Mouse (Mus musculus) hindbrain, embryonic 16.5 days (tissue): ENCODE results near the gene Omt2a. TPM values are rescaled to one million over a fixed set of nuclear protein-coding genes. Genes with fewer than 3 reads are reported as not detected.
A peak's percentile ranks its signal among the peaks of the same experiment; 100 is the strongest.
"Not testable (repeated sequence)": the region's sequence is repeated elsewhere in the genome, so short reads cannot be mapped to it uniquely, and the experiment has no call there.

Experiments used
- ATAC-seq: fragments of 200-750 bp; cut with Nextera tagmentation; 2 replicates; pipeline ENCODE4 v1.8.0; 2017; ENCODE audit warnings: moderate TSS enrichment, moderate library complexity
- H3K27ac ChIP-seq: fragments of 300-500 bp; sonication (generic); 2 replicates; pipeline ENCODE4 v1.5.1; 2014; ENCODE audit warnings: low read depth, mild to moderate bottlenecking, control low read depth, low read length, moderate library complexity
- H3K27me3 ChIP-seq: fragments of 300-500 bp; sonication (generic); replicated peaks from 2 replicates; pipeline ENCODE4 v1.6.1; 2014; ENCODE audit warnings: low read length; ENCODE audit not compliant: control insufficient read depth, insufficient read depth
- H3K36me3 ChIP-seq: fragments of 300-500 bp; sonication (generic); 2 replicates; pipeline ENCODE4 v1.6.1; 2014; ENCODE audit warnings: mild to moderate bottlenecking, low read length, moderate library complexity, mixed read lengths; ENCODE audit not compliant: control insufficient read depth, insufficient read depth
- H3K4me1 ChIP-seq: fragments of 300-500 bp; sonication (generic); 2 replicates; pipeline ENCODE4 v1.6.1; 2014; ENCODE audit warnings: low read depth, low read length; ENCODE audit not compliant: control insufficient read depth, insufficient read depth
- H3K4me2 ChIP-seq: fragments of 300-500 bp; sonication (generic); 2 replicates; pipeline ENCODE4 v1.6.1; 2014; ENCODE audit warnings: mild to moderate bottlenecking, low read length, control low read depth, moderate library complexity
- H3K4me3 ChIP-seq: fragments of 300-500 bp; sonication (generic); 2 replicates; pipeline ENCODE4 v1.5.1; 2014; ENCODE audit warnings: mild to moderate bottlenecking, low read length, control low read depth, moderate library complexity
- H3K9ac ChIP-seq: fragments of 300-500 bp; sonication (generic); 2 replicates; pipeline ENCODE4 v1.6.1; 2014; ENCODE audit warnings: low read depth, mild to moderate bottlenecking, control low read depth, low read length, moderate library complexity
- H3K9me3 ChIP-seq: fragments of 300-500 bp; sonication (generic); 2 replicates; pipeline ENCODE4 v1.6.1; 2014; ENCODE audit warnings: mild to moderate bottlenecking, low read length, moderate library complexity; ENCODE audit not compliant: control insufficient read depth
- WGBS: fragments of 180-500 bp; shearing (Covaris S2); extraction: QIAGEN DNeasy Blood & Tissue Kit; methylation state at CpG from one replicate; pipeline ENCODE4 v1.1.7; 2014; 5-methylcytosine and 5-hydroxymethylcytosine counted together
- polyA plus RNA-seq: library from polyadenylated mRNA; unstranded; fragments of >200 nt; fragmentation: Nextera tagmentation; extraction: Ambion mirVana; gene quantifications from 2 replicates; pipeline ENCODE4 v1.2.1, GENCODE M21; 2015

Gene Omt2a
- polyA plus RNA-seq, 1 experiment from 2014 or later = not detected

- not testable (repeated sequence) for H3K36me3 ChIP-seq, H3K9me3 ChIP-seq, ATAC-seq, H3K27me3 ChIP-seq, H3K9ac ChIP-seq, H3K4me3 ChIP-seq, H3K4me1 ChIP-seq, H3K27ac ChIP-seq, H3K4me2 ChIP-seq
- 82% methylated on average over 3 of the region's 3 CpGs for WGBS
These were observed 34.5 kb upstream of the Omt2a start for GRCm38 (mm10) chr9:78349141-78349540.

GRCm38 (mm10) chr9:78348206-78349004 is 33.8 kb upstream of the Omt2a start:
- H3K36me3 ChIP-seq, H3K4me1 ChIP-seq, H3K9me3 ChIP-seq, H3K4me3 ChIP-seq, ATAC-seq, H3K4me2 ChIP-seq, H3K9ac ChIP-seq, H3K27ac ChIP-seq, H3K27me3 ChIP-seq: not testable (repeated sequence)
- WGBS = 70% methylated on average over 5 of the region's 6 CpGs

- Histone ChIP-seq H3K27me3 (no peaks in the 10 kb centered on the region), H3K9me3 (no peaks in the 10 kb centered on the region), H3K36me3 (no peaks in the 10 kb centered on the region), H3K4me2 (no peak overlapping the region), H3K4me1 (no peaks in the 10 kb centered on the region), H3K9ac (no peak overlapping the region), H3K27ac (no peak overlapping the region), H3K4me3 (no peak overlapping the region)
- ATAC-seq = no peak
- 88% methylated on average over 3 of the region's 3 CpGs for WGBS
These were observed 32.4 kb upstream of the Omt2a start for GRCm38 (mm10) chr9:78347004-78347403.

GRCm38 (mm10) chr9:78345235-78345634 is 30.6 kb upstream of the Omt2a start:
- WGBS = 73% methylated on average over 4 of the region's 4 CpGs
- H3K36me3 ChIP-seq, H3K9ac ChIP-seq, H3K27ac ChIP-seq, H3K9me3 ChIP-seq, H3K4me1 ChIP-seq, H3K4me2 ChIP-seq, H3K4me3 ChIP-seq, ATAC-seq, H3K27me3 ChIP-seq: not testable (repeated sequence)

GRCm38 (mm10) chr9:78343055-78343454 is 28.5 kb upstream of the Omt2a start:
- H3K4me3 ChIP-seq, H3K9me3 ChIP-seq, H3K4me2 ChIP-seq, H3K4me1 ChIP-seq, H3K36me3 ChIP-seq, H3K27ac ChIP-seq, H3K27me3 ChIP-seq, H3K9ac ChIP-seq, ATAC-seq: not testable (repeated sequence)
- WGBS = 87% methylated on average over 9 of the region's 9 CpGs

- H3K4me3 ChIP-seq, H3K27ac ChIP-seq, H3K36me3 ChIP-seq, H3K9me3 ChIP-seq, H3K4me2 ChIP-seq, H3K9ac ChIP-seq, H3K27me3 ChIP-seq, ATAC-seq, H3K4me1 ChIP-seq: not testable (repeated sequence)
- 94% methylated on average over 4 of the region's 4 CpGs for WGBS
These were observed 27.9 kb upstream of the Omt2a start for GRCm38 (mm10) chr9:78342494-78342893.

GRCm38 (mm10) chr9:78340324-78340723 is 25.7 kb upstream of the Omt2a start:
- 11% methylated on average over 8 of the region's 8 CpGs for WGBS
- H3K4me2 ChIP-seq = peak overlapping the region; percentile 23; the same call in 1 of the 2 replicates

GRCm38 (mm10) chr9:78337050-78337449 is 22.5 kb upstream of the Omt2a start:
- H3K9ac ChIP-seq, H3K27me3 ChIP-seq, H3K27ac ChIP-seq, H3K4me3 ChIP-seq, ATAC-seq, H3K9me3 ChIP-seq, H3K4me2 ChIP-seq, H3K4me1 ChIP-seq, H3K36me3 ChIP-seq: not testable (repeated sequence)

More at GRCm38 (mm10) chr9:78340324-78340723, 25.7 kb upstream of the Omt2a start:
- ATAC-seq = peak; percentile 56; the same call in 1 of the 2 replicates
- not testable (repeated sequence) for H3K4me1 ChIP-seq, H3K9me3 ChIP-seq, H3K27me3 ChIP-seq, H3K27ac ChIP-seq, H3K4me3 ChIP-seq, H3K36me3 ChIP-seq, H3K9ac ChIP-seq

- not testable (repeated sequence) for H3K4me1 ChIP-seq, H3K9ac ChIP-seq, H3K27me3 ChIP-seq, H3K27ac ChIP-seq, H3K4me3 ChIP-seq, ATAC-seq, H3K36me3 ChIP-seq, H3K9me3 ChIP-seq, H3K4me2 ChIP-seq
- 60% methylated on average over 1 of the region's 1 CpGs for WGBS
These were observed 12.7 kb upstream of the Omt2a start, which contains the start of gene Omt2b for GRCm38 (mm10) chr9:78327289-78327688. TSS of gene Omt2b (plus strand) at chr9:78327589.
